Mouse (Mus musculus) bone marrow, adult 2 months (tissue): Measurements from ENCODE around the gene Pdcd2.

ENCODE experiments used
- CTCF ChIP-seq: fragments of 200-500 bp; IDR thresholded peaks from 2 replicates; pipeline ENCODE4 v1.5.1; 2011; ENCODE audit warnings: low read length, control low read depth; ENCODE audit not compliant: control insufficient read depth, insufficient read depth
- POLR2A ChIP-seq: fragments of 200-500 bp; IDR thresholded peaks from 2 replicates; pipeline ENCODE4 v1.6.1; 2011; ENCODE audit warnings: low read depth, mild to moderate bottlenecking, control low read depth, low read length, borderline replicate concordance; ENCODE audit not compliant: control insufficient read depth

DNA sequence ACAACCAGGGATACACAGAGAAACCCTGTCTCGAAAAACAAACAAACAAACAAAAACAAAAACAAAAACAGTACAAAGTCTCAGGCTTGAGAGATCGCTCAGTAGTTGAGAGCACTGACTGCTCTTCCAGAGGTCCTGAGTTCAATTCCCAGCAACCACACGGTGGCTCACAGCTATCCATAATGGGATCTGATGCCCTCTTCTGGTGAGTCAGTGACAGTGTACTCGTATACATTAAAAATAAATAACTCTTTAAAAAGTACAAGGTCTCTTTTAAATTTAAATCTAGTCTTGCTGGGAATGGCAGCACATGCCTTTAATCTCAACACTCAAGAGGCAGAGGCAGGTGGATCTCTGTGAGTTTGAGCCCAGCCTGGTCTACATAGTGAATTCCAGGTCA, 54.4 kb downstream of the Pdcd2 start:
- no peak for TF ChIP-seq CTCF
- TF ChIP-seq POLR2A = no peak
